Mouse (Mus musculus) intestine, postnatal 0 days (tissue): ENCODE results near the gene Hpcal1. TPM values are rescaled to one million over a fixed set of nuclear protein-coding genes. Genes with fewer than 3 reads are reported as not detected.
"Not testable (repeated sequence)": the region's sequence is repeated elsewhere in the genome, so short reads cannot be mapped to it uniquely, and the experiment has no call there.

Source experiments
- ATAC-seq: fragments of 200-750 bp; cut with Nextera tagmentation; 2 replicates; pipeline ENCODE4 v1.8.0; 2017; ENCODE audit warnings: mild to moderate bottlenecking, moderate TSS enrichment, moderate library complexity
- H3K27ac ChIP-seq: fragments of 300-500 bp; sonication (generic); 2 replicates; pipeline ENCODE4 v1.5.1; 2014; ENCODE audit warnings: mild to moderate bottlenecking, low read depth, low read length, moderate library complexity
- H3K27me3 ChIP-seq: fragments of 300-500 bp; sonication (generic); replicated peaks from 2 replicates; pipeline ENCODE4 v1.6.1; 2014; ENCODE audit warnings: low read length, mixed read lengths; ENCODE audit not compliant: control insufficient read depth, insufficient read depth
- H3K36me3 ChIP-seq: fragments of 300-500 bp; sonication (generic); 2 replicates; pipeline ENCODE4 v1.6.1; 2014; ENCODE audit warnings: mild to moderate bottlenecking, moderate library complexity; ENCODE audit not compliant: control insufficient read depth, insufficient read depth
- H3K4me1 ChIP-seq: fragments of 300-500 bp; sonication (generic); replicated peaks from 2 replicates; pipeline ENCODE4 v1.6.1; 2014; ENCODE audit warnings: antibody characterized with exemption, low read length, mixed read lengths; ENCODE audit not compliant: control insufficient read depth, insufficient read depth
- H3K4me2 ChIP-seq: fragments of 300-500 bp; sonication (generic); replicated peaks from 2 replicates; pipeline ENCODE4 v1.6.1; 2014; ENCODE audit warnings: low read depth, mild to moderate bottlenecking, moderate library complexity
- H3K4me3 ChIP-seq: fragments of 300-500 bp; sonication (generic); 2 replicates; pipeline ENCODE4 v1.5.1; 2014; ENCODE audit warnings: low read depth, low read length
- H3K9ac ChIP-seq: fragments of 300-500 bp; sonication (generic); 2 replicates; pipeline ENCODE4 v1.6.1; 2014; ENCODE audit warnings: mild to moderate bottlenecking, low read depth, low read length
- H3K9me3 ChIP-seq: fragments of 300-500 bp; sonication (generic); 2 replicates; pipeline ENCODE4 v1.6.1; 2016; ENCODE audit warnings: mixed run types; ENCODE audit not compliant: control insufficient read depth
- CTCF ChIP-seq: sonication (generic); IDR thresholded peaks from 2 replicates; pipeline ENCODE4 v1.5.1; 2016; ENCODE audit warnings: low read depth, mild to moderate bottlenecking, control low read depth, antibody characterized with exemption, moderate library complexity
- WGBS: fragments of 180-500 bp; shearing (Covaris S2); extraction: QIAGEN DNeasy Blood & Tissue Kit; methylation state at CpG from one replicate; pipeline ENCODE4 v1.1.7; 2014; 5-methylcytosine and 5-hydroxymethylcytosine counted together
- polyA plus RNA-seq: library from polyadenylated mRNA; unstranded; fragments of >200 nt; fragmentation: Nextera tagmentation; extraction: Ambion mirVana; gene quantifications from 2 replicates; pipeline ENCODE4 v1.2.1, GENCODE M21; 2015

Gene Hpcal1
- polyA plus RNA-seq, 1 experiment from 2014 or later = 32.3 TPM

- no peak for TF ChIP-seq CTCF
- no peak for ATAC-seq
- no peak overlapping the region for H3K9ac ChIP-seq
- no peak overlapping the region for H3K4me3 ChIP-seq
- H3K9me3 ChIP-seq = no peaks in the 10 kb centered on the region
- no peak overlapping the region for H3K27ac ChIP-seq
- no peaks in the 10 kb centered on the region for H3K27me3 ChIP-seq
- H3K4me1 ChIP-seq = no peaks in the 10 kb centered on the region
- 81% methylated on average over 1 of the region's 1 CpGs for WGBS
- H3K4me2 ChIP-seq = no peak overlapping the region
- no peaks in the 10 kb centered on the region for H3K36me3 ChIP-seq
These were observed 64.1 kb downstream of the Hpcal1 start for GRCm38 (mm10) chr12:17754771-17755170.

GRCm38 (mm10) chr12:17756891-17757290, 66.2 kb downstream of the Hpcal1 start:
- H3K4me1 ChIP-seq = no peaks in the 10 kb centered on the region
- H3K9me3 ChIP-seq = no peaks in the 10 kb centered on the region
- H3K9ac ChIP-seq = no peak overlapping the region
- H3K4me2 ChIP-seq = no peak overlapping the region
- TF ChIP-seq CTCF = no peak
- no peak overlapping the region for H3K4me3 ChIP-seq
- no peak for ATAC-seq
- H3K27ac ChIP-seq = no peak overlapping the region
- H3K36me3 ChIP-seq = no peaks in the 10 kb centered on the region
- H3K27me3 ChIP-seq = no peaks in the 10 kb centered on the region
- 84% methylated on average over 4 of the region's 4 CpGs for WGBS

GRCm38 (mm10) chr12:17762286-17762933, 71.8 kb downstream of the Hpcal1 start:
- no peaks in the 10 kb centered on the region for H3K9me3 ChIP-seq
- TF ChIP-seq CTCF = no peak
- no peak overlapping the region for H3K4me2 ChIP-seq
- no peaks in the 10 kb centered on the region for H3K36me3 ChIP-seq
- no peak overlapping the region for H3K4me3 ChIP-seq
- H3K27me3 ChIP-seq = no peaks in the 10 kb centered on the region
- 65% methylated on average over 6 of the region's 6 CpGs for WGBS
- H3K4me1 ChIP-seq = no peaks in the 10 kb centered on the region
- no peak overlapping the region for H3K9ac ChIP-seq
- no peak overlapping the region for H3K27ac ChIP-seq
- ATAC-seq = no peak

- no peak for TF ChIP-seq CTCF
- ATAC-seq = no peak
- no peak overlapping the region for H3K4me3 ChIP-seq
- no peak overlapping the region for H3K27ac ChIP-seq
- H3K4me2 ChIP-seq = no peak overlapping the region
- no peaks in the 10 kb centered on the region for H3K36me3 ChIP-seq
- no peaks in the 10 kb centered on the region for H3K27me3 ChIP-seq
- no peaks in the 10 kb centered on the region for H3K9me3 ChIP-seq
- no peaks in the 10 kb centered on the region for H3K4me1 ChIP-seq
- H3K9ac ChIP-seq = no peak overlapping the region
These were observed 72.4 kb downstream of the Hpcal1 start for GRCm38 (mm10) chr12:17763054-17763453.

GRCm38 (mm10) chr12:17764005-17764404, 73.3 kb downstream of the Hpcal1 start:
- no peak overlapping the region for H3K4me3 ChIP-seq
- no peaks in the 10 kb centered on the region for H3K4me1 ChIP-seq
- H3K36me3 ChIP-seq = no peaks in the 10 kb centered on the region
- WGBS = 72% methylated on average over 3 of the region's 3 CpGs
- H3K27me3 ChIP-seq = no peaks in the 10 kb centered on the region
- ATAC-seq = no peak
- H3K27ac ChIP-seq = no peak overlapping the region
- H3K4me2 ChIP-seq = no peak overlapping the region
- H3K9me3 ChIP-seq = no peaks in the 10 kb centered on the region
- H3K9ac ChIP-seq = no peak overlapping the region
- TF ChIP-seq CTCF = no peak

- not testable (repeated sequence) for ATAC-seq, H3K9me3 ChIP-seq, H3K27ac ChIP-seq, H3K36me3 ChIP-seq, H3K4me2 ChIP-seq, H3K4me3 ChIP-seq, H3K27me3 ChIP-seq, H3K9ac ChIP-seq, H3K4me1 ChIP-seq
- WGBS = 77% methylated on average over 1 of the region's 1 CpGs
These were observed 76.9 kb downstream of the Hpcal1 start for GRCm38 (mm10) chr12:17767567-17767966.
